Mouse (Mus musculus) cerebellum, postnatal 25 days (tissue): Measurements from ENCODE around the gene Robo4.
A peak's percentile ranks its signal among the peaks of the same experiment; 100 is the strongest.

ENCODE experiments used
- DNase-seq, 2 experiments: peaks; one replicate each; pipeline ENCODE4 v3.0.0; 2021; ENCODE audit warnings: mixed read lengths in 2 of 2

The Robo4 gene

GRCm38 (mm10) chr9:37403011-37403410, 1.3 kb downstream of the Robo4 start:
- DNase-seq: no peak

GRCm38 (mm10) chr9:37406372-37406771, 4.7 kb downstream of the Robo4 start:
- DNase-seq: peak; percentile 25 to 61

DNA sequence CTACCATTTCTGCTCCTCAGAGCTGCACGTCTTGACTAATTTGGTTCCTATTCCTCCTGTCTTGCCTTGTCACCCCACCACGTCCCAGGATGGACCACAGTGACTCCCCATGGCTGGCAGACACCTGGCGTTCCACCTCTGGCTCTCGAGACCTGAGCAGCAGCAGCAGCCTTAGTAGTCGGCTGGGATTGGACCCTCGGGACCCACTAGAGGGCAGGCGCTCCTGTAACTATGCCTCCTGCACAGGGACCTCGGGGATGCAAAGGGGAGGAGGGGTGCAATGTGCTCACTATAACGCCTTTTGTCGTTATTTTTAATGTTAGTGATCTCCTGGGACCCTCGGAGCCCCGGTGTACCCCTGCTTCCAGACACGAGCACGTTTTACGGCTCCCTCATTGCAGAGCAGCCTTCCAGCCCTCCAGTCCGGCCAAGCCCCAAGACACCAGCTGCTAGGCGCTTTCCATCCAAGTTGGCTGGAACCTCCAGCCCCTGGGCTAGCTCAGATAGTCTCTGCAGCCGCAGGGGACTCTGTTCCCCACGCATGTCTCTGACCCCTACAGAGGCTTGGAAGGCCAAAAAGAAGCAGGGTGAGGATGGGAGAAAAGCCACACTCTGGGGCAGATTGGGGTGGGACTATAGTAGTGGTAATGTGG, 6.3 kb downstream of the Robo4 start:
- DNase-seq: peak in 1 of 2 experiments; percentile 27

- DNase-seq: no peak
Observed at GRCm38 (mm10) chr9:37409698-37410445, 8.2 kb downstream of the Robo4 start.

GRCm38 (mm10) chr9:37412989-37413388, 11.3 kb downstream of the Robo4 start:
- no peak for DNase-seq

DNA sequence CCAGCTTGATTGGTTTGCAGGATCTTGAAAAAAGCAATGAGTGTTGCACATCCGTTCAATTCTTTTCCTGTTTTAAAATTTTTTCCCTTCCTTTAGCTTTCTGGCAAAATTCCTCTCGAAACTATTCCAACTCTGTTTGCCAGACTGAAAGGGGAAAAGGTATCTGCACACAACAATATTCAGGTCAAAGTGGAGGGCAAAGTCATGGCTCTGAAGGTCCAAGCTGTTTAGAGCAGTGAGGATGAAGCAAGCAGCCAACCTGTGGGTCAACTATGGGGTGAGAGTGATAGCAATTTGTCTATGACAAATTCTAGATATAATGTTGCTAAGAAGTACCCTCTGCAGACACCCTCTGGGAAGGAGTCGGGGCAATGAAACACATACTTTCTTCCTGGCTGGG, 13.0 kb downstream of the Robo4 start:
- no peak for DNase-seq

- DNase-seq: peak; percentile 67 to 78
Observed at GRCm38 (mm10) chr9:37418791-37419190, 17.1 kb downstream of the Robo4 start.

DNA sequence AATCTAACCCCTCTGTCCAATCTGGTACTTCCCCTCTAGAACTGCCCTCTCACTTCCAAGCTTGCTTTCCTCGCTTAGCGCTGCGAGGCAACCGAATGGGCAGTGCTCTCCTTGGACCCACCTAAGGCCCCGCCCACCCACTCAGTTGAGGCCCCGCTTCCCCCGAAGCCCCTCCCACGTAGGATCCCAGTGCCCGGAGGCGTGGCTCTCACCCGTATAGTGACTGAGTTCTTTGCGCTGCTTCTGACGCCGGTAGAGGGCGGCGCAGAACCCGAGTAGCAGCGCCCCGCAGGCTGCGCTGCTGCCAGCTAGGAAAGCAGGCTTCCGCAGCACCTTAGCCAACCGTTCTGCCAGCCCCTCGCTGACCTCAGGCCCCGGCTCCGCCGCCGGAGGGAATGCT, 19.0 kb downstream of the Robo4 start:
- DNase-seq: peak; percentile 76 to 85

DNA sequence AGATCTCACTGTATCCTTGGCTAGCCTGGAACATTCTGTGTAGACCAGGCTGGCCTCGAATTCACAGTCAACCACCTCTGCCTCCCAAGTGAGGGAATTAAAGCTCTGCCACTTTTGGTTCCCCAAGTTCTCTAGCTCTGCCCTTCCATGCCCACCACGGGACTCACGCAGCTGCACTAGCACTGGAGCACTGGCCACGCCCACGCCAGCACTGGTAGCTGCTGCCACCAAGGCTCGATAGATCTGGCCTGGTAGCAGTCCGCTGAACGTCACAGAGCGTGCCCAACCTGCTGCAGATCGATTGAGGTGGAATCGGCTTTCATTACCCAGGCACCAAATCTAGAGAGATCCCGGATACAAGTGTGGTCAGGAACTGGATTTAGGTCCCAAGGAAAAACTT, 19.5 kb downstream of the Robo4 start:
- no peak for DNase-seq

DNA sequence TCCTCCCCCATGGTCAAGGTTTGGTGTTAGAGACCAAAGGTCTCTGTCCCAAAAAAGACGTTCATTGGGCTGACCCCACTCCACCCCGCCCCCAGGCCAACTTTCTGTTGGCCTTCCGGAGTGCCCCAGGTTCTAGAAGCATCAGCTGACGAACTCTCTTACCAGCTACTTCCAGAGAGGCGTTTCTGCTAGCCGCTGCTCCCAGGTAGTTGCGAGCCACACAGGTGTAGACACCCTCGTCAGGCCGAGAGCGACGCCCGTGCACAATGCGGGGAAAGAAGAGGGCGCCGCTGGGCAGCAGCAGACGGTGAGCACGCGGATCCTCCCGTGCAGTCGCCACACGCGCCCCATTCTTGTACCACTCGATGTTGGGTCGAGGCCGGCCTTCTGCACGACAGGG, 27.6 kb downstream of the Robo4 start:
- no peak for DNase-seq

- peak; percentile 89 to 93 for DNase-seq
Observed at GRCm38 (mm10) chr9:37430582-37430981, 28.9 kb downstream of the Robo4 start.

- DNase-seq: peak in 1 of 2 experiments; percentile 46
Observed at GRCm38 (mm10) chr9:37432026-37432666, 30.4 kb downstream of the Robo4 start.

DNA sequence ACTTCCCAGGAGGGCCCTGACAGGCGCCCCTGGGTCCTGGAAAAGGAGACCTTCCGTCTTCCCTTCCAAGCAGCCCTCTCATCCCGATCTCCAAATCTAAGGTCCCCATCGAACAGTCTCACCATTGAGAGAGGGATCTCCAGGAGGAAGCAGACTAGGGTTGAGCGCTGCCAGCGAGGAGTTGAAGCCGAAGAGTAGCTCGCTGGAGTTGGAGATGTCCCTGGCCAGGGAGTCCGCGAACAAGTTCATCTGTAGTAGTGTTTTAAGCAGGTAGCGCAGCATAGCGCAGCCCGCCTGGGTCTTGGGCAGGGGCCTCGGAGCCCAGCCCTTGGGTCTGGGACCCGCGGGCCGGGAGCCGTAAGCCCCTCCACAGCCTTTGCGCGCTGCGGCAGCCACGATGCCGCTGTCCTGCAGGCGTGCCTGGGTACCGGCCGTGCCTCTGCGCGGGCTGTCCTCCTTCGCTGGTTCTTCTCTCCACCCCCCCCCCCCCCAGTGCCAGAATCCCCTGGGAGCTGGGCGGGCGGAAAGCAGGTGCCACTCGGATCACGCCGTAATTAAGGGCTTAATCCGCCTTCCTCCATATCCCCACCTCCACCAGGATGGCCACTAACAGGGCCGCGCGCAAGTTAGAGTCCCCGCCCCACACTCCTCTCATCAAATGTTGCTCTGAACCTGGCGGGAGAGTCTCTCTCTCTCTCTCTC, 31.2 kb downstream of the Robo4 start, which contains the start of gene Robo3:
Gene Robo3 (minus strand): TSS at position 527 of the 702 bp plus-strand sequence.
- DNase-seq: no peak

DNA sequence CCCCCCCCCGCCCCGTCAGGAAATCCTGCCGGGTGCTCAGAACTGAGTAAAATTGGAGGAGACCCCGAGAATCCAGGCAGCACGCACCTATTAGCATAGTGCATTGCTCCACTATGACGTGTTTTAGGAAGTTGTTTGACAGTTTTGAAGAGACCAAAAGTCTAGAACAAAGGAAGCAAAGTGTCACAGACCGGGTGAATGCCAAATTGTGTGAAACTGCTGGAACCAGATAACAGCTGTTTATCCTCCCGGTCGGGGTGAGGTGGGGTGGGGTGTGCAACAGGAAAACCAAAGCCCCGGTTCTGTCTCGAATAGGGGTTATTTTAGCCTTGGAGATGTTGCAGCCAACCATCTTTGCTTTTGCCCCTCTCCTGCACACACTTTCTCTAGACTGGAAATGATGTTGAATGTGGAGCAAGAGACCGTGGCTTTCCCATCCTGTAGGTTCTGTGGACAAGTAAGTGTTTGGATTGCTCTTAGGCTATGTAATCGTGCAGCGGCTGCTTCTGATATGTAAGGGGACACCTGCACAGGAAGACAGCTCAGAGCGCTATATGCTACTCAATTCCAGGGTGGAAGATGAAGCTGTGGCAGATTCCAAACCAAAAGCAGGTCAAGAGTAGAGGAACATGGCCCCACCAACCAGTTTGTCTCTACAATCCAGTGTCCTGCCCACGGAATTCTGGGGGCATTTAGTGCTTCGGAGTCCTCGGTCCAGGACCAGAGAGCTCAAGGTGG, 32.3 kb downstream of the Robo4 start:
- no peak for DNase-seq

- no peak for DNase-seq
Observed at GRCm38 (mm10) chr9:37434932-37435331, 33.2 kb downstream of the Robo4 start.

DNA sequence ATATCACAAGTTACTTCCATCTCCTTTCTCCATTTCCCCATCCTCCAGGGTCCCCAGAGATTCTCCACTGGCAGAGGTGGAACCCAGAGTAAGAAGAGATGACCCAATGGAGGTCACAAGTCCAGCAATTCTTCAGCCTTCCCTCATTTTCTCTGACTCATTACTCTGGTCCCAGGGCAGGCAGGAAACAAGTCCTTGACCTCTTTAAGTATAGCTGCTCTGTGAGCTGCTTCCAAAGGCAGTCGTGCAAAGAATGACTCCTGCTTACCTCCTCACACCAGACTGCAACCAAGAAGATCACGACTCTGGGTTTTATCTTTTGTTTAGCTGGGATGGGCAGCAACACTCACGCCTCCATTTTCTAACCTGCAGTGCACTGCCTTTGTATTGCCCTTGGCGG, 33.9 kb downstream of the Robo4 start:
- DNase-seq: no peak

- no peak for DNase-seq
Observed at GRCm38 (mm10) chr9:37437772-37438735, 36.4 kb downstream of the Robo4 start.

DNA sequence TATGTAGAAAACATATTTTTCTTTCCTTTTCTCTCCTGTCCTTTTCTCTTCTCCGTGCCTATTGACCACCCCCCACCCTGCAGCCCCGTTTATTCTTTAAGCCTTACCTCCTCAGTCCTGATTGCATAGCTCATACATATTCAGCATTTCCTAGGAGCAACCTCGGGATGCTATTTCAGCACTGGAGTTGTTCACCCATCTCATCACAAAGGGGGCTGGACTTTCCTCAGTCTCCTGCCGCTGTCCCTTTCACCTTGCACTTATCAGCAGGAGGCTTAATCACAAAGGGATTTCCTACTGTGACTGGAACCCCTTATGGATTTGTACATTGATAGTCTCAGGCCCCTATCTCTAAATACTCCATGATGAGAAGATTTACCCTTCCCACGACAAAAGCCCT, 50.7 kb downstream of the Robo4 start:
- no peak for DNase-seq

DNA sequence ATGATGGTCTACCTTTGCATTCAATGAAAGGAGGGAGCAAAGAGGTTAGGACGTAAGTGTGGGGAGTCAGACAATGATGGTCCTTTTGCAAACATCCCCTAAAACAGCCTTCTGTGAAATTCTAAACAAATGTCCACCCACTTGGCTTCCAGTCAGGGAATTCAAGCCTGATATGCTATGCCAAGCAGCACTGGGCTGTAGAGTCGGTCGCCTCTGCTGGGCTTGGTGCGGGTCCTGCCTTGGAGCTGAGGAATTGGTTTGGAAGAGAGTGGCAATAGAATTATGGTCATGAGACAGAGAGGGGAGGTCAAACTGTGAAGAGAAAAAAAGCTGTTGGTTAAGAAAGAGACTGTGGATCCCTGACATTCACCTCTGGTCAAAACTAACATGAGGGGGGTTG, 51.6 kb downstream of the Robo4 start:
- no peak for DNase-seq

DNA sequence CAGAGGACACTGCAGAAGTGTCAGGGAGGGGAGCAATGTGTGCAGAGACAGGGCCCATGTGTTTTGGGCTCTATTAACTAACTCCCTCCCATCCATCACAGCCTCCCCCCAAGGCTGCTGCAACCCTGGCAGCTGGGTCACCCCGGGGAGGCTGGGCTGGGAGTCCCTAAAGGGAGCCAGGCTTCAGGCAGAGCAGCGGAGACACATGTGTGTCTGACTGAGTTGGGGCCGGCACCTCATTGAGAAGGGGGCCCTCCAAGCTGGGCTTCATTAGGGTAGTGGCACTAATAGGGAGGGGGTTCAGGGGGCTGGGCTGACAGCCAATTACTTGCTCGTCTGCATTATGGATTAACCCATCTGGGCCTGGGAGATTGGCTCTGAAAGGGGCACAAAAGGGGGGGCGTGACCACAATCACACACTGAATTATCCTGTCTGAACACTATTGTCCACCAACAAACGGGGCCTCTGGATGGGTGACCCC, 52.4 kb downstream of the Robo4 start:
- DNase-seq: no peak

- DNase-seq: no peak
Observed at GRCm38 (mm10) chr9:37454991-37455390, 53.3 kb downstream of the Robo4 start.
